Mouse (Mus musculus) midbrain, embryonic 10.5 days (tissue): Measurements from ENCODE around the gene Crebrf. TPM values are rescaled to one million over a fixed set of nuclear protein-coding genes. Genes with fewer than 3 reads are reported as not detected.

Source experiments
- DNase-seq: peaks from one replicate; pipeline ENCODE4 v3.0.0-alpha.2; 2017; ENCODE audit warnings: low spot score
- H3K27ac ChIP-seq: fragments of 300-500 bp; sonication (generic); replicated peaks from 2 replicates; pipeline ENCODE4 v1.5.1; 2016; ENCODE audit warnings: mild to moderate bottlenecking
- H3K27me3 ChIP-seq: fragments of 300-500 bp; sonication (generic); 2 replicates; pipeline ENCODE4 v1.6.1; 2016; ENCODE audit warnings: low read depth, mild to moderate bottlenecking; ENCODE audit not compliant: poor library complexity, severe bottlenecking
- H3K36me3 ChIP-seq: fragments of 300-500 bp; sonication (generic); 2 replicates; pipeline ENCODE4 v1.6.1; 2016; ENCODE audit warnings: mild to moderate bottlenecking, moderate library complexity
- H3K4me1 ChIP-seq: fragments of 300-500 bp; sonication (generic); 2 replicates; pipeline ENCODE4 v1.6.1; 2016
- H3K4me3 ChIP-seq: fragments of 300-500 bp; sonication (generic); 2 replicates; pipeline ENCODE4 v1.5.1; 2016; ENCODE audit warnings: mild to moderate bottlenecking, moderate library complexity
- H3K9me3 ChIP-seq: fragments of 300-500 bp; sonication (generic); replicated peaks from 2 replicates; pipeline ENCODE4 v1.6.1; 2016; ENCODE audit warnings: mild to moderate bottlenecking
- WGBS: fragments of 180-500 bp; shearing (Covaris S2); methylation state at CpG from one replicate; pipeline ENCODE4 v1.1.7; 2016; 5-methylcytosine and 5-hydroxymethylcytosine counted together
- polyA plus RNA-seq: library from polyadenylated mRNA; unstranded; fragments of >200 nt; fragmentation: Nextera tagmentation; extraction: Ambion mirVana; gene quantifications from 2 replicates; pipeline ENCODE4 v1.2.1, GENCODE M21; 2016

Gene Crebrf
- polyA plus RNA-seq, 1 experiment from 2014 or later: 3.5 TPM

DNA sequence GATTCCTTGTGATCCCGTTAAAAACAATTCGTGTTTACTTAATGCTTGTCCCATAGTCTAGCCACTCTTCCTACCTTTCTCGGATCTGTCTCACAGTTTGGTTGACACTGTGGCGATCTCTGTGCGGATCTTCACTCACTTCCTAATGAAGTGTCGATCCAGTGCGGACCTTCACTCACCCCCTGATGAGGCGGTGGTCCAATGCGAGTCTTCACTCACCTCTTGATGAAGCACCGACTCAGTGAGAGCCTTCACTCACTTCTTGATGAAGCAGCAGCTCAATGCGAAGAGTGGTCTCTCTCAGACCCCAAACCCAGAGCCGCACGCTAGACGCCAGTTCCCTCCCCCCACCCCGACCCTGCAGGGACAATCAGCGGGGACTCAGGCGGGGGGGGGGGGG is 110.7 kb downstream of the Crebrf start:
- no peak for DNase-seq
- Histone ChIP-seq H3K9me3 (no peaks in the 10 kb centered on the region), H3K36me3 (no peaks in the 10 kb centered on the region), H3K27me3 (peaks cover 6% of the 10 kb centered on the region; the same call in 1 of the 2 replicates), H3K4me1 (no peaks in the 10 kb centered on the region), H3K27ac (no peak overlapping the region), H3K4me3 (no peak overlapping the region)
- WGBS: 73% methylated on average over 16 of the region's 17 CpGs

Other genes with a start within 250 kb of the Crebrf start
- gene Ergic1, start 154.2 kb upstream of the Crebrf start, polyA plus RNA-seq: 104 and 113 TPM in 2 replicates
- gene Dusp1, start 153.5 kb upstream of the Crebrf start, polyA plus RNA-seq: 21.7 and 28.8 TPM in 2 replicates
- gene Atp6v0e, start 52.4 kb upstream of the Crebrf start, polyA plus RNA-seq: 117 and 122 TPM in 2 replicates
- gene Bnip1, start 65.4 kb downstream of the Crebrf start, polyA plus RNA-seq: 46.4 and 48.9 TPM in 2 replicates
- not detected in 2 replicates for gene Nkx2-5, start 129.4 kb downstream of the Crebrf start, polyA plus RNA-seq
- gene Kifc5b, start 201.4 kb downstream of the Crebrf start, polyA plus RNA-seq: 10.6 and 12.1 TPM in 2 replicates
- 3.1 and 4.7 TPM in 2 replicates for gene Phf1, start 217.4 kb downstream of the Crebrf start, polyA plus RNA-seq
- 175 and 179 TPM in 2 replicates for gene Cuta, start 223.9 kb downstream of the Crebrf start, polyA plus RNA-seq
- 1.5 TPM in 2 replicates for gene Syngap1, start 225.6 kb downstream of the Crebrf start, polyA plus RNA-seq